Mouse (Mus musculus) testis, adult 2 months (tissue): ENCODE data around the gene Mex3a.

ENCODE experiments used
- CTCF ChIP-seq: fragments of 200-500 bp; IDR thresholded peaks from 2 replicates; pipeline ENCODE4 v1.5.1; 2012; ENCODE audit warnings: low read depth, mild to moderate bottlenecking, inconsistent platforms, low read length, moderate library complexity; ENCODE audit not compliant: control insufficient read depth, insufficient read depth, insufficient replicate concordance
- POLR2A ChIP-seq: fragments of 200-500 bp; IDR thresholded peaks from 2 replicates; pipeline ENCODE4 v1.6.1; 2012; ENCODE audit warnings: low read depth, mild to moderate bottlenecking, inconsistent platforms, low read length, moderate library complexity; ENCODE audit not compliant: control insufficient read depth

GRCm38 (mm10) chr3:88531348-88532298, 572 bp upstream of the Mex3a start:
- no peak; the same call in 1 of the 2 replicates for TF ChIP-seq POLR2A
- TF ChIP-seq CTCF, result no peak
